Mouse (Mus musculus): ENCODE results near the gene Tmem151b. TPM values are rescaled to one million over a fixed set of nuclear protein-coding genes. Genes with fewer than 3 reads are reported as not detected.
A peak's percentile ranks its signal among the peaks of the same experiment; 100 is the strongest.

Tmem151b gene
- total and polyA plus RNA-seq, 2 experiments from 2014 or later = 32.2 to 79.2 TPM

DNA sequence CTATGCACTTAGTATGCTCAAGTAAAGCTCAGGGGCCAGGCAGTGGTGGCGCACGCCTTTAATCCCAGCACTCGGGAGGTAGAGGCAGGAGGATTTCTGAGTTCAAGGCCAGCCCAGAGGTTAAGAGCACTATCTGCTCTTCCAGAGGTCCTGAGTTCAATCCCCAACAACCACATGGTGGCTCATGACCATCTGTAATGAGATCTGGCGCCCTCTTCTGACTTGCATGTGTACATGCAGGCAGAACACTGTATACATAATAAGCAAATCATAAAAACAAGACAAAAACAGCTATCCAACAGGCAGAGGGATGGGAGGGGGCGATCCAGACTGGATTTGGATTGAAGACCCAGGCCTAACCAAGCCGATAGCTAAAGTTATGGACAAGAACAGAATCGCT is 29.4 kb upstream of the Tmem151b start:
- ATAC-seq = no peak
- peaks cover 9% of the 10 kb centered on the region for H3K4me1 ChIP-seq (ENCODE audit: insufficient read depth)
- H3K4me3 ChIP-seq (ENCODE audit: low read depth, low read length) = no peak overlapping the region
- no peak overlapping the region for H3K27ac ChIP-seq (ENCODE audit: low read depth, low read length)
- H3K9me3 ChIP-seq (ENCODE audit: low read length) = no peaks in the 10 kb centered on the region
- H3K9ac ChIP-seq = no peak overlapping the region
- H3K27me3 ChIP-seq (ENCODE audit: insufficient read depth, low read length) = no peaks in the 10 kb centered on the region
- no peak overlapping the region for H3K4me2 ChIP-seq (ENCODE audit: low read depth)
- peak; percentile 64 for TF ChIP-seq CTCF (IDR thresholded peaks at IDR 0.05; ENCODE audit: low read depth)
- WGBS = 75% methylated on average over 7 of the region's 7 CpGs
- H3K36me3 ChIP-seq (ENCODE audit: insufficient read depth) = no peaks in the 10 kb centered on the region
- no peak for DNase-seq

DNA sequence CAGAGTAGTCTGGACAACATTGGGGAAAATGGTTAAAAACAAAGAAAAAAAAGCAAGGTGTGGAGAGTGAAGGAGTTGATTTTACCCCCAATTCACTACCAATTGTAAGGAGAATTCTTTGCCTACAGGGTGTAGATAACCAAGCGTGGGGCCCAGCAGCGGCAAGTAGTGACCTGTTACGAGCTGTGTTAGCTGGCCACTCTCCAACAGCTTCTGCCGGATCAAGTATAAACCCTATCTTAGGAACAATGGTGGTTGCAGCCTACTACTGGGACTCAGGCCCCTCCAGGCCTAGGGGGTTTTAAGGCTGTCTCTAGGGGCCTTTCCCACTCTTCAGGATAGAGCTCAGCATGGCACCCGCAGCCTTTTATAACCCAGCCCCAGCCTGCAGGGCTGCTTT is 28.8 kb upstream of the Tmem151b start:
- Histone ChIP-seq H3K4me3 (ENCODE audit: low read depth, low read length) (no peak overlapping the region), H3K36me3 (ENCODE audit: insufficient read depth) (no peaks in the 10 kb centered on the region), H3K4me2 (ENCODE audit: low read depth) (no peak overlapping the region), H3K9me3 (ENCODE audit: low read length) (no peaks in the 10 kb centered on the region), H3K27me3 (ENCODE audit: insufficient read depth, low read length) (no peaks in the 10 kb centered on the region), H3K9ac (no peak overlapping the region), H3K4me1 (ENCODE audit: insufficient read depth) (peaks cover 9% of the 10 kb centered on the region), H3K27ac (ENCODE audit: low read depth, low read length) (no peak overlapping the region)
- no peak for ATAC-seq
- no peak for DNase-seq
- 52% methylated on average over 5 of the region's 5 CpGs for WGBS
- TF ChIP-seq CTCF (IDR thresholded peaks at IDR 0.05; ENCODE audit: low read depth) = no peak

DNA sequence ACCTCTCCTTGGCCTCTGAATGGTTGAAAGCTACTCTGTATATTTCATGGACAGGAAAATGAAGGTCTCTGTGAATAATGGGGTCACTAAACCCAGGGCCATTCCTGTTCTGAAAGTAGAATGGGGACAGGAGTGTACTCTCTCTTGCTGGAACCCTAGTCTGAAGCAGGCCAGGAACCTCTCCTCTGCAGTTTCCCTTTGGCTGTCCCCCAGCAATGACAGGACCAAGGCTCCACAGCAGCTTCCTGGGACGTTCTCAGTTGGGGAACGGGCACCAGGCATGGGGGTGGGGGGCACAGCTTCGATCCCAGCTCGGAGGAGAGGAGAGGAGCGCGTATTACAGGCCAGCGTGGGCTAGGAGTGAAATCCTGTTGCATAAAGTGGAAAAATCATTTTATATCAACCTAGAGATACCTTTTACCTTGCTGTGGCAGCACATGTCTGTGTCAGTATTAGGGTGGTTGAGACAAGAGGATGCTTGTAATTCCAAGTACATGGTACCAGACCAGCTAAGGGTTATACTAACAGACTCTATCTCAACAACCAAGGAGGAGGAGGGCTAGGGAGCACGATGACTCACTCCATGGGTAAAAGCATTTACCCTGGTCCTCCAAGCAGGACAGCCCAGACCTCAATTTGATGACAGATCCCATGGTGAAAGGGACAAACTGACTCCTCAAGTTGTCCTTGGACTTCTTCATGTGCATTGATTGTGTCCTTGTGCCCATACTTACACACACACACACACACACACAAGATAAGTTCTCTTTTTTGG is 25.8 kb upstream of the Tmem151b start:
- peak overlapping the region; percentile 99 for H3K9ac ChIP-seq
- no peak overlapping the region for H3K4me3 ChIP-seq (ENCODE audit: low read depth, low read length)
- H3K4me2 ChIP-seq (ENCODE audit: low read depth) = no peak overlapping the region
- H3K4me1 ChIP-seq (ENCODE audit: insufficient read depth) = peaks cover 9% of the 10 kb centered on the region
- no peaks in the 10 kb centered on the region for H3K27me3 ChIP-seq (ENCODE audit: insufficient read depth, low read length)
- WGBS = 90% methylated on average over 8 of the region's 8 CpGs
- no peak for ATAC-seq
- peak overlapping the region; percentile 98 for H3K27ac ChIP-seq (ENCODE audit: low read depth, low read length)
- TF ChIP-seq CTCF (IDR thresholded peaks at IDR 0.05; ENCODE audit: low read depth) = no peak
- no peak for DNase-seq
- H3K9me3 ChIP-seq (ENCODE audit: low read length) = no peaks in the 10 kb centered on the region
- peaks cover 11% of the 10 kb centered on the region for H3K36me3 ChIP-seq (ENCODE audit: insufficient read depth)

DNA sequence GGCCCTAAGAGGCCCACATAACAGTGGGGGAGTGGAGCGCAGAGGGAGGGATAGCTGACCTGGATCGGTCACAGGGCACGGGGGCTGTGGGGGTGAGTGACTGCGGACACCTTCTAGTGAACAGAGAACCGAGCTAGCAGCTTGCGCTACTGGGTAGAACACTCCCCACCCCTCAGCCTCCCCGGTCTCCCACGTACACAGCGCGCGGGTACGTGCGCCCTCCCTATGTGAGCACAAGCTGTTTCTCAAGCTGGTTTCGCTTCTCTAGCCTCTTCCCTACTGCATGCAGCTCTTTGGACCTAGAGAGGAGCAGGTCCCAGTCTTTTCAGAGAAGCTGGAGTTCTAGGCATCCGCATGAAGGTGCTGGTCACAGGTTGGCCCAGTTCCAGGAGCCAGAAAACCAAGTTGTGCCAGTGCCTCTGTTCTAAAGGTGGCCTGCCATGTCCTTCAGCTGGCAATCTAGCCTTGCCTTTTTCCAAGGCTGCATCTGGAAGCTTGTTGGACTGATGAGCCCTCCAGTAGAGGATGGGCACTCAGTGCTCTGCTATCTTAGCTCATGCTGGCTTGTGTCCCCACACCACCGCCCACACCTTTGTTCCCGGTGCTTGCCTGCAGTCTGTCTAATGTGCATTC is 24.8 kb upstream of the Tmem151b start:
- 6% methylated on average over 17 of the region's 17 CpGs for WGBS
- DNase-seq (peak; percentile 90), ATAC-seq (peak; percentile 81)
- H3K27me3 ChIP-seq (ENCODE audit: insufficient read depth, low read length) = no peaks in the 10 kb centered on the region
- peaks cover 9% of the 10 kb centered on the region for H3K4me1 ChIP-seq (ENCODE audit: insufficient read depth)
- H3K27ac ChIP-seq (ENCODE audit: low read depth, low read length) = peak overlapping the region; percentile 98
- peak overlapping the region; percentile 98 for H3K4me3 ChIP-seq (ENCODE audit: low read depth, low read length)
- peaks cover 22% of the 10 kb centered on the region for H3K36me3 ChIP-seq (ENCODE audit: insufficient read depth)
- H3K4me2 ChIP-seq (ENCODE audit: low read depth) = peak overlapping the region; percentile 79
- no peaks in the 10 kb centered on the region for H3K9me3 ChIP-seq (ENCODE audit: low read length)
- H3K9ac ChIP-seq = peak overlapping the region; percentile 99
- no peak for TF ChIP-seq CTCF (IDR thresholded peaks at IDR 0.05; ENCODE audit: low read depth)

DNA sequence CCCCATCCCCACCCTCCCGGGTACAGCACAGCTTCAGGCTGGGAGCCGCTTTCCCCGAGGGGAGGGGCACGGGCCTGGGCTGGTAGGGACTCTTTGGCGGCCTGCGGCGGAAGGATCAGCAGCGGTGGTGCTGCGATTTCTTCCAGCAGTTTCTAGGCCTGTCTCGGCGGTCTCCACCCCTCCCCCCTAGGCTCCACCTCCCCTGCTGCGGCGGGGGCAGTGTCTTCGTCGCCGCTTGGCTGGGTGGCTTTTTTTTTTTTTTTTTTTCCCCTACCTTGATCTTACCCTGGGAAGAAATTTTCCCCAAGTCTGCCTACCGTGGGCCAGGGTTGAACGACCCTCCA is 24.3 kb upstream of the Tmem151b start:
- DNase-seq = peak; percentile 96
- Histone ChIP-seq H3K27ac (ENCODE audit: low read depth, low read length) (peak overlapping the region; percentile 98), H3K36me3 (ENCODE audit: insufficient read depth) (peaks cover 27% of the 10 kb centered on the region), H3K9me3 (ENCODE audit: low read length) (no peaks in the 10 kb centered on the region), H3K4me1 (ENCODE audit: insufficient read depth) (peaks cover 9% of the 10 kb centered on the region), H3K27me3 (ENCODE audit: insufficient read depth, low read length) (no peaks in the 10 kb centered on the region), H3K9ac (peak overlapping the region; percentile 99), H3K4me2 (ENCODE audit: low read depth) (peak overlapping the region; percentile 79), H3K4me3 (ENCODE audit: low read depth, low read length) (peak overlapping the region; percentile 98)
- peak; percentile 69 for ATAC-seq
- no peak for TF ChIP-seq CTCF (IDR thresholded peaks at IDR 0.05; ENCODE audit: low read depth)
- under 1% methylated on average over 14 of the region's 18 CpGs for WGBS

DNA sequence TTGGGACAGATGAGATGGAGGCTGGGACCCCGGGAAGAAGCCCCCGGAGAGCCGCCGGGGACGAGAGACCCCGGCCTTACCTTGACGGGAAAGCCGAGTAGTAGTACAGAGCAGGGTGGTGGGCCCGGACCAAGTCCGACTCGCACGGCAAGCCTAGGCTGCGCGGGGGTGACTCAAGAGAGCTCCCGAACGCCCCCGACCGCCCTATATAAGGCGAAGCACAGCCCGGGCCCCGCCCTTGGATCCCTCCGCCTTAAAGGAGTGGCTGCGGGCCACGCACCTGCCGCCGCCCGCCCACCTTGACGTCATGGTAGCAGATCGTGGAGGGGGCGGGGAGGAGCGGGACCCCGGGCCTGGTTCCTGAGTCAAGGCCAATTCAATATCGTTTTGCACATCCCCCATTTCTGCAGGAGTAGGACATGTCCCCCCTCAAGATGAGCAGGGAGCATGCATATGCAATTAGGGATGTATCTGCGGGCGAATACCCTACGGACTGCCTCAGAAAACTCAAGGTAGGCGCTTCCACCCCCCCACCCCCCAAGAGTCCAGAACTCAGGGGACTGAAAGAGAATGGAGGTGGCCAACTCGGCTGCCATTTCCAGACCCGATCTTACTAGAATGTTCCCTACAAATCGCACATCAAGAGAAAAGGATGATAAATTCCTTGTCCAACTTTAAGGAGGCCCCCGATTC is 23.8 kb upstream of the Tmem151b start, which contains the start of gene Hsp90ab1:
Gene Hsp90ab1, minus strand, starts transcription at position 185 of the 693 bp plus-strand sequence.
- H3K4me1 ChIP-seq (ENCODE audit: insufficient read depth) = peaks cover 9% of the 10 kb centered on the region
- peaks cover 32% of the 10 kb centered on the region for H3K36me3 ChIP-seq (ENCODE audit: insufficient read depth)
- H3K9me3 ChIP-seq (ENCODE audit: low read length) = no peaks in the 10 kb centered on the region
- no peak for TF ChIP-seq CTCF (IDR thresholded peaks at IDR 0.05; ENCODE audit: low read depth)
- H3K9ac ChIP-seq = peak within 1 kb of the TSS; percentile 99
- no peaks in the 10 kb centered on the region for H3K27me3 ChIP-seq (ENCODE audit: insufficient read depth, low read length)
- ATAC-seq (peak; percentile 75), DNase-seq (peak; percentile 99)
- WGBS = under 1% methylated on average over 41 of the region's 41 CpGs
- peak within 1 kb of the TSS; percentile 98 for H3K4me3 ChIP-seq (ENCODE audit: low read depth, low read length)
- H3K4me2 ChIP-seq (ENCODE audit: low read depth) = peak within 1 kb of the TSS; percentile 79
- H3K27ac ChIP-seq (ENCODE audit: low read depth, low read length) = peak within 1 kb of the TSS; percentile 98

All from forebrain, postnatal 0 days (tissue).